Mouse (Mus musculus) ES-E14 (cell line): ENCODE results near the gene Tmem156.

Experiments used
- ZC3H11A ChIP-seq: IDR thresholded peaks from 2 replicates; pipeline ENCODE4 v1.6.1; 2012; ENCODE audit warnings: low read depth, mild to moderate bottlenecking, inconsistent platforms, low read length, borderline replicate concordance
- ZNF384 ChIP-seq: IDR thresholded peaks from 2 replicates; pipeline ENCODE4 v1.6.1; 2012; ENCODE audit warnings: low read depth, low read length, inconsistent platforms

GRCm38 (mm10) chr5:65026776-65027175 is 65.2 kb downstream of the Tmem156 start:
- TF ChIP-seq ZNF384 (no peak), ZC3H11A (no peak)
